ENCODE assay signal across 8 mouse cellular contexts in the genomic region with DNA sequence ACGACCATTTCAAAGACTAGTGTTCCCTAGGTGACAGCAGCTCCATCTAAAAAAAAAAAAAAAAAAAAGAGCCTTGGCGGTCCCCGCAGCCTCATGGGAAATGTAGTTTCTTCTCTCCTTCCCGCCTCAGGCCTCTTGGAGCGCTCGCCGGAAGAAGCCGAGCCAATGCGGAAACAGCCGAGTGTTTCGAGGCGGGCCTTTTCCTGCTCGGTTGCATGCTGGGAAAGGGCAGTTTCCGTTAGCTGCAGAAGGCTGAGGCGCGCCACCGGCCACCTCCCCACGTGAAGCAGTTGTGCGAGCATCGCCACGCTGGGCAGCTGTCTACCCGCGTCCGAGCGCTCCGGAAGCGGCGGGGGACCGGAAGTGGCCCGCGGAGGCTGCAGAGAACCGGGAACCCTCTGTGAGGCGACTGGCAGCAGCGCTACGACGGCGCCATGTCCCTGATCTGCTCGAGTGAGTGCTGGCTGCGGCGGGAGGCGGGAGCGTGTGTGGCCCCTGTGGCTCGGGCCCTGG. TPM values are rescaled to one million over a fixed set of nuclear protein-coding genes. Genes with fewer than 3 reads are reported as not detected.
DNase-seq lines count a peak whose midpoint lies in the region; ATAC-seq and TF ChIP-seq lines count a peak whose summit lies in the region.

A gene (plus strand): TSS at position 216 of the 513 bp plus-strand sequence.

- peaks cover 5% of the 10 kb centered on the region for H3K4me1 ChIP-seq in cortical plate, adult 2 months (ENCODE audit: control insufficient read depth, insufficient read depth, low read length)

- H3K27ac ChIP-seq in cortical plate, adult 2 months (ENCODE audit: insufficient read depth, low read length): peak within 1 kb of the TSS; percentile 58

- peak; percentile 97 for DNase-seq in gastrocnemius, postnatal 10 days
- DNase-seq in induced T-regulatory cell, adult 2 months (ENCODE audit: low read depth): peak; percentile 97
- DNase-seq in left cerebral cortex, adult 9 months (ENCODE audit: low spot score in 2 of 2): peak; percentile 93 to 98
- peak; percentile 99 for DNase-seq in right cerebral cortex, postnatal 14 days
- DNase-seq in urinary bladder, postnatal 36 days (ENCODE audit: low spot score in 2 of 2): peak; percentile 96

- peak within 1 kb of the TSS; percentile 95 for H3K4me3 ChIP-seq in cortical plate, adult 2 months (ENCODE audit: insufficient read depth, low read length)

- no peak for TF ChIP-seq CTCF in cortical plate, adult 2 months (IDR thresholded peaks at IDR 0.05; ENCODE audit: extremely low read depth, insufficient read depth, low read length)

- ATAC-seq in activated CD4-positive, CD25-positive, alpha-beta regulatory T cell, adult 4 months: peak; percentile 99
- ATAC-seq in megakaryocyte progenitor cell, adult 5-6 weeks (replicated peaks; ENCODE audit: poor library complexity): peak; percentile 97

- peak; percentile 87 for TF ChIP-seq POLR2A in cortical plate, adult 2 months (IDR thresholded peaks at IDR 0.05; ENCODE audit: extremely low read depth, insufficient read depth, low read length)

RNA-seq across cellular contexts. Expression of the gene that starts here (rescaled TPM):
- polyA plus RNA-seq in activated CD4-positive, CD25-positive, alpha-beta regulatory T cell, adult 4 months (2017; shearing (Covaris generic)): 10 to 100 TPM; 11.7 to 29.4 TPM
- polyA plus RNA-seq in cortical plate, adult 2 months (2012; rRNA removed): 219 and 221 TPM in 2 replicates
- total RNA-seq in gastrocnemius, postnatal 10 days (2021): 100 to 1,000 TPM; 264 to 270 TPM
- 70.5 and 77.5 TPM in 2 replicates for total RNA-seq in megakaryocyte progenitor cell, adult 5-6 weeks (2015)
- 159 and 191 TPM in 2 replicates for total RNA-seq in megakaryocyte progenitor cell, adult 5-6 weeks (2017)

Comparison
In these comparisons a context has a peak if more than half of its experiments do, and no peak if none do; other contexts are left out.
1. Peak in every context shown above with its lines: DNase-seq, ATAC-seq, H3K4me3 ChIP-seq and H3K27ac ChIP-seq.